Mouse (Mus musculus) bone marrow macrophage, adult 2 months (primary cell): ENCODE measurements around the gene M6pr.

ENCODE experiments used
- CTCF ChIP-seq: IDR thresholded peaks from 2 replicates; pipeline ENCODE4 v1.5.1; 2012; ENCODE audit warnings: low read depth, mild to moderate bottlenecking, low read length, moderate library complexity
- POLR2A ChIP-seq: IDR thresholded peaks from 2 replicates; pipeline ENCODE4 v1.6.1; 2012; ENCODE audit warnings: mild to moderate bottlenecking, low read depth, low read length, borderline replicate concordance

- TF ChIP-seq CTCF (no peak), POLR2A (no peak)
Measured at GRCm38 (mm10) chr6:122298223-122298609, 10.3 kb upstream of the M6pr start.
